Mouse (Mus musculus) NIH3T3 (cell line): ENCODE measurements around the gene Mapk3.

Experiments used
- DNase-seq: peaks from one replicate; pipeline ENCODE4 v3.0.0-alpha.2; 2012; ENCODE audit warnings: low read depth

Mapk3 gene

DNA sequence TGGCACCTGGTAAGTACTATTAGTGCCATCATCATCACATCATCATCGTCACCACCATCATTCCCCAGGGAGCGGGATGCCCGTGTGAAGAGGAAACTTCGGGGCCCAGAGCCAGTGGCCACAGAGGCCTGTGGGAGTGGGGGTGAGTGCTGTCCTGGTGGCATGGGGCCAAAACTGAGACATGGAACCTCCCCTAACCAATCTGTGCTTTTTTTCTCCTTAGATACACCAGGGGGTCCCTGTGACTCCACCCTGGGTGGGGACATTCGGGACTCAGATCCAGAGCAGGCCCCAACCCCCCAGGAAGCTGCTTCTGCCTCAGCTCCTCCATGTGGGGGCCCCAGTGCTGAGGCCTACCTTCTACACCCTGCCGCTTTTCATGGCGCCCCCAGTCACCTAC, 25.1 kb downstream of the Mapk3 start:
- no peak for DNase-seq

DNA sequence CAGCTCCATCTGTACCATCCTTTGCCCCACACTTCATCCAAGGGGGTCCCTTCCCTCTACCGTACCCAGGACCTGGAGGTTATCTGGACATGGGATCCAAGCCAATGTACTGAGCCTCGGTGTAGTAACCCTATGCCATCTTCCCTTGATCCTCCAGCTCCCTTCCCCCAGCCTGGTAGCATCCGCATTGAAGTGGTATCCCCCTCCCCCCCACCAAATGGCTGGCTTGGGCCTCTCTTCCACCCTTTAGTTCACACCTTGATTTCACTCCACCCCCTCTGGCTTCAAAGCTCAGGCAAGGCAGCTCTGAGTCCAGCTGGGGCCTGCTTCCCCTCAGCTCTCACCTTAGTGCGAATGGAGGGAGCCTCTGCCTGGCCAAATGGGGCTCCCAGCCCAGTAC, 25.7 kb downstream of the Mapk3 start:
- no peak for DNase-seq

GRCm38 (mm10) chr7:126786142-126786541, 26.7 kb downstream of the Mapk3 start:
- DNase-seq = no peak

DNA sequence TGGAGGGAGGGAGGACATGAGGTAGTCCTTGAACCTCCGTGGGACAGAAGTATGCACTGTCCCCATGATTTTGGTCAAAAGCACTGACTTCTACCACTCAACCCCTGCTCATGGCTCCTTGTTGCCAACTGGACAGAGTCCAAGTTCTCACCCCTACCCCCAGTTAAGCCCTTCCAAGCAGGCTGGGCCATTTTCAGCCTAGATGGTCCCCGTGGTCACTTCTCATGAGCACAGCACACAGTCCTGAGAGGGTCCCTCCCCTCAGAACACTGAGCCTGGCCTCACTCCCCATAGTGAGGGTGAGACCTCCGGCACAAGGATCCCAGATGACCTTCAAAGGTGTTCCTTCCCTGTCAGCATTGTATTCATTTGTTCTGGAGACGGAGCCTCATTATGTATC, 29.7 kb downstream of the Mapk3 start:
- no peak for DNase-seq

- DNase-seq = peak; percentile 97
These were observed 32.7 kb downstream of the Mapk3 start, which contains the start of gene Ppp4c for GRCm38 (mm10) chr7:126791851-126792720. Gene Ppp4c, minus strand, starts transcription at chr7:126792496.

DNA sequence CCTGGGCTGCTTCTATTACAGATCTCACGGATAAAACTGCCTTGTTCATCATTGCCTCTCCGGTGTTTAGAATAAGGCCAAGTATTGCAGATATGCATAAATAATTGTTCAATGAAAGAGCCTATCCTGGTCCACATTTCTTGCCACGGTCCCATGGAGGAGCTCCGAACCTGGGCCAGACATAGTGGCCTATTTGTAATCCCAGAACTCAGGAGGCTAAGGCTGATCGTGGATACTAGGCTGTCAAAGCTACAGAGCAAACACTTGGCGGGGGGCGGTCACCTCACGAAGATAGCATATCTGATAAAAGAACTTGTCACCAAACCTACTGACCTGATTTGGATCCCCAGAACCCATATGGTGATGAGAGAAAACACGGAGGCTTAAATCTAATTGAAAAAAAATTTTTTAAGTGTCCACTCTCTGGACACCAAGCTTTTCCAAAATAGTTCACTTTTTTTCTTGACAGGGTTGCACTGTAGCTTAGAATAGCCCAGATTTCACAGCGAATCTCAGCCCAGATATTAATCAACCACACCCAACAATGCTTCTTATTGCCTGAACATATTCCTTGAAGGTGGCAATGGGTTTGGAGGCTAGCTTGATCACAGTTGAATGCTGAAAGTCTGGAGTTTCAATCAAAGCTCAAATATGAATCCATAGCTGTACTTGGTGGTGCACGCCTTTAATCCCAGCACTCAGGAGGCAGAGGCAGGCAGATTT, 33.5 kb downstream of the Mapk3 start:
- DNase-seq = no peak

- no peak for DNase-seq
These were observed 34.3 kb downstream of the Mapk3 start for GRCm38 (mm10) chr7:126793456-126794270.

GRCm38 (mm10) chr7:126794271-126794605, 34.8 kb downstream of the Mapk3 start:
- no peak for DNase-seq

GRCm38 (mm10) chr7:126795387-126796317, 36.3 kb downstream of the Mapk3 start:
- no peak for DNase-seq

GRCm38 (mm10) chr7:126796350-126796932, 37.0 kb downstream of the Mapk3 start:
- peak; percentile 73 for DNase-seq

DNA sequence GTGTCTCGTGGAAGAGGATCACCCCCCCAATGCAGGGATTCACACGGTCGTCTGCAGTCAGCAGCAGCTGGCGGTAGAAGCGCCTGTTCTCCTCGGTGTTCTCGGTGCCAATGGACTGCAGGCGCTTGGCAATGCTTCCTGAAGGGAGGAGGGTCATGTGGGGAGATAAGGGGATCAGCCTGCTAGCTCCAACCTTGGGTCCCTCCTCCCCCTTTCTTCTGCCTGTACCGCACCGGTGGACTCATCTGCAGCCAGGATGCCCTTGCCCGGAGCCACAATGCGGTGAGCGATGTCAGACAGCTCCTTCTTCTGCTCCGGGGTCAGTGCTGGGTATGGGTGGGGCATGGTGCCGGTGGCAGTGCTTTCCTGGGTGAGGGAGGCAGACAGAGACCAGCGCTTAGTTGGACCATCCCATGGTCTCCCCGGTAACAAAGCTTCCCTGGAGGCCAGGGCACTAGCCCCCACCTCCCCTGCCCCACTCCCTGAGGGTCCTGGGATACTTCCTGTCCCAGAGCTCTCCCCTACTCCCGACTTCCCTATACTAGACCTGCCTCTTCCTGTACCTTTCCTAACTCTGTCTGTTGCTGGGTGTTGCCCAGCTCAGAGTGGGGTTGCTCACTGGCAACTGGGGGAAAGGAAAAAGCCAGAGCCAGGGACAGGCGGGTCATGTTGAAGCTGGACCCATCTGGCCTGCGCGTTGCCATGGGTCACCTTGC, 38.2 kb downstream of the Mapk3 start, which contains the start of gene Fam57b:
Gene Fam57b (plus strand): TSS at position 258 of the 716 bp plus-strand sequence.
- DNase-seq = no peak

GRCm38 (mm10) chr7:126798127-126799049, 39.0 kb downstream of the Mapk3 start:
- DNase-seq = no peak

GRCm38 (mm10) chr7:126799050-126799467, 39.7 kb downstream of the Mapk3 start:
- peak; percentile 97 for DNase-seq

GRCm38 (mm10) chr7:126799468-126800268, 40.3 kb downstream of the Mapk3 start:
- no peak for DNase-seq

- peak; percentile 54 for DNase-seq
These were observed 41.1 kb downstream of the Mapk3 start for GRCm38 (mm10) chr7:126800269-126801056.

GRCm38 (mm10) chr7:126801057-126801422, 41.6 kb downstream of the Mapk3 start:
- DNase-seq = no peak

DNA sequence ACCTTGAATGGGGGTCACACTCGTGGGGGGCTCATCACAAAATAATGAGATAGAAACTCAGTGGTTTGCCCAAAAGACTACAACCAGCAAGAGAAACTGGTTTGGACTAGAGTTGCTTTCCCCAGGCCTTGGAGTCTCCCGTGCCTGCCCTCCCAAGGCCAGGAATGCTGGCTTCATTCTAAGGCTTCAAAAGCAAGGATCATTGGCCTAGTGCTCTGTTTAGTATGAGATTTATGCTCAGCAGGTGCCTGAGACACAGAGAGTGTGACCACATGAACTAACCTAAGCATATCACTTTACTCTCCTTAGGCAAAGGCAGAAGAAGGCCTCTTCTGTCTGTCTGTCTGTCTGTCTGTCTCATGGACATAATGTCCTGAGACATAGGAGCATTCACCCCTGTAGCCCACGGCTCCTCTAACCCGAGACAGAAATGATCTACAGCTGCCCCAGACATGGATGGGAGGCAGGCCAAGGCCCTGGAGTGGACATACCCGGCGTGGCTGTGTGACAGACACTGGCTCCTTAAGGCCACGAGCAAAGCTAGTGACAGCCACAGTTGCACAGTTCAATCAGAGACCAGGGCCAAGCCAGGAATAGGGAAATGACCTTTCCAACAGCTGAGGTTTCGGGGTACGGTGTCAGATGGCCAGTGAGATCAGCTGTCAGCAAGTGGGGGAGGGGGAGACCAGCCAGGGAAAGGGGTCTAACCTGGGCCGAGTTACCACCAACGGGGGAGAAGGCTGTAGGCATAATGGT, 42.9 kb downstream of the Mapk3 start:
- DNase-seq = no peak
